Mouse (Mus musculus): ENCODE results near the gene Prf1. TPM values are rescaled to one million over a fixed set of nuclear protein-coding genes. Genes with fewer than 3 reads are reported as not detected.

The Prf1 gene
- total RNA-seq, 2 experiments from 2014 or later, result not detected

DNA sequence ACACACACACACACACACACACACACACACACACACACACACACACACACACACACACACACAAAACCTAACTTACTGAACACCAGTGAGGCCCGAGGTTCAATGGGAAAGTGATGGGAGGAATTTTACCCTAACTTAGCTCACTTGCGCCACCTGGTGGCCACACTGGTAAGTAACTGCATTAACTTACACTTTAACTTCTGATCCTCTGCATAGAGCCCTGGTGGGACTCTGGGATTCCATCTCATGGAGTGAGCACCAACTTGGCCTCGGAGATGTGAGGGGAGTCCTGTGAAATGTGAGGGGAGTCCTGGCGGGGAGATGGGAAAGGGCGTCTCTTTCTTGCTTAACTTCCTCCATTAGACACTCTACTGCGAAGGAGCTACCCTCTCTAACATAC, 38.5 kb downstream of the Prf1 start:
- DNase-seq, result peak; percentile 79 to 92
- intact Hi-C loops (cut with DNase I), result loop anchor here (1.0 to 2.0 kb wide), 2 partner anchors 59 to 137 kb away; no protein-coding TSS in a partner anchor

- DNase-seq, result no peak
- intact Hi-C loops (cut with DNase I), result loop anchor here (1.0 to 2.0 kb wide), 2 partner anchors 60 to 137 kb away; no protein-coding TSS in a partner anchor
These were observed 39.0 kb downstream of the Prf1 start for GRCm38 (mm10) chr10:61336592-61336991.

GRCm38 (mm10) chr10:61337665-61338064, 40.0 kb downstream of the Prf1 start:
- intact Hi-C loops (cut with DNase I), result loop anchor here (2.0 kb wide), 1 partner anchor 61 kb away; no protein-coding TSS in a partner anchor
- no peak for DNase-seq

DNA sequence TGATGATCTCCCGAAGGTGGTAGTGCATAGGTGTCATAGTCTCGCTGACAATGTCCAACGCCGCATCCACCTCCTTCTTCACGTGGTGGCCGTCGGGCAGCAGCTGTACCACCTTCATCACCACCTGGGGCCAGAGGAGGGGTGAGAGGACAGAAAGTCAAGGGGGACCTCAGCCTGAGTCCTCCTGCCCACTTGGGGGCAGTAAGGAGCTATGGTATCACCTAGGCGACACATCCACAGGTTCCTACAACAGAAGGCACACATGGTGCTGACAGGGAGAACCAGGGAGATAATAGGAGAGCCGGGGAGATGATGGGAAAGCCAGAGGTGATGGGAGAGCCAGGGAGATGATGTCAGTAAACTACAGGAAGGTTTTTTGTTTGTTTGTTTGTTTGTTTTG, 41.6 kb downstream of the Prf1 start:
- intact Hi-C loops (cut with DNase I), result no loop called here
- no peak for DNase-seq

DNA sequence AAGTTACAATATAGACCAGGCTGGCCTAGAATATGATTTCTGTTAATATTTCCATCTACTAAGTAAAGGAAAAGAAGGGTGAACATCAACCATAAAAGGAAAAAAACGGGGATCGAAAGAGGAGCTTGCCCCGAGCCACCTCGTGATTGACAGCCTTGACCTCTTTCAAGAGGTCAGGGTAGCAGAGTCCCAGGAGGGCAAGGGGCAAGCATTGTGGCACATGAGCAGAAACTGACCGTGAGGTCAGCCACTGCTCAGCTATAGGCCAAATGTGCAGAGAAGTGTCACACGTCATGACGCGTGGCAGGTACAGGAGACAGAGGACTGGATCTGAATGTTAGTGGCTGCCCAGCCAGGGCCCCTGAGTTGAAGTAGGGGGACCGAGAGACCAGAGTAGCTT, 42.6 kb downstream of the Prf1 start:
- intact Hi-C loops (cut with DNase I), result loop anchor here (5.0 kb wide), 1 partner anchor 317 kb away; no protein-coding TSS in a partner anchor
- DNase-seq, result no peak

DNA sequence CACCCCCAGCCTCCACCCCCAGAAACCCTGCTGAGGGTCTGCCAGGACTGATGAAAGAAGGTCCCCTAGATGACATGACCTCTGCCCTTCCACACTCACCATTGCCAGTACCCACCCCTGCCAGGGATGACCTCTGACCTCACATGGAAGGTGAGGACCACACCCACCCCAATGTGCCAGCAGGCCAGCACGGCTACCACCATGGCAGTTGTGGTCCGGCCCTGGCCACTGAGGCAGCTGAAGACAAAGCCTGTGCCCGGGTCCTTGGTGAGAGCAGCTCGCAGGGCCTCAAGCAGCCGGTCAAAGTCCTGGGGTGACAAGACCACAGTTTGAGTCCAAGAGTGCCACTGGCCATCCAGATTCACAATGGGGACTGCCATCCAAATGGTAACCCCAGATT, 43.4 kb downstream of the Prf1 start:
- intact Hi-C loops (cut with DNase I), result loop anchor here (1.0 to 5.0 kb wide), 2 partner anchors 58 to 316 kb away; no protein-coding TSS in a partner anchor
- no peak for DNase-seq

DNA sequence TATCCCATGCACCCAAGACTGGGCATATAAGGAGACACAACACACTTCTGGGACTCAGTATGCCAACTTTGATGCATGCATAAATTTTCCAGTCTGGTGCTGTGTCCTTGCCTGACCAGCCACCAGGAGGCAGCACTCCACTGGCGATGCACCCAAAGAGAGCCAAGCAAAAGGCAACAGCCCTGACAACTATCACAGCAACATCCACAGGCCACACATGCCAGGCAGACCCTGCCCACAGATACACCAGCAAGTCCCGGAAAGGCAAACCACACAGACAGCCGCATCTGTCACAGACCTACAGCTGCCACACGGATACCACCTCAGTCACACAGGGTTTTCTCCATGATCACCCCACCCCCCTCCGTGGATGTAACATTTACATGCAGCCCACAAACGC, 43.9 kb downstream of the Prf1 start:
- peak; percentile 80 to 89 for DNase-seq
- intact Hi-C loops (cut with DNase I), result loop anchor here (1.0 to 5.0 kb wide), 2 partner anchors 58 to 316 kb away; no protein-coding TSS in a partner anchor

DNA sequence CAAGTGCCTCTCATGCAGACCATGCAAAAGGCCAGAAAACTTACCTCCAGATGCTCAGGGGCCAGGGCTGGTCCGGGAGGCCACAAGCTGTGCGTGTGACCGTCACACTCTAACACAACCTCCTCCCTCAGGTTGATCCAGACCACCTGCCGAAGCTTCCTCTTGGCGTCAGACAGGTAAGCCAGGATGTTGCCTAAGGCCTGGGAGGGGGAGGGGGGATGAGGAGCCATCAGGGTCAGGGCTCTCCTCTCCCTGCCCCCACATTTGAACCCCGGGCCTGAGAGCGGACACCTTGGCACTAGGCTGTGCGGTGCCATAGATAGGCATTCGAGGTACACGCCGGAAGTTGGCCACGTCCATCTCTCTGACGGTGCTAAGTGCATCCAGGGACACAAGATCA, 45.1 kb downstream of the Prf1 start:
- no peak for DNase-seq
- intact Hi-C loops (cut with DNase I), result loop anchor here (5.0 kb wide), 1 partner anchor 315 kb away; no protein-coding TSS in a partner anchor

DNA sequence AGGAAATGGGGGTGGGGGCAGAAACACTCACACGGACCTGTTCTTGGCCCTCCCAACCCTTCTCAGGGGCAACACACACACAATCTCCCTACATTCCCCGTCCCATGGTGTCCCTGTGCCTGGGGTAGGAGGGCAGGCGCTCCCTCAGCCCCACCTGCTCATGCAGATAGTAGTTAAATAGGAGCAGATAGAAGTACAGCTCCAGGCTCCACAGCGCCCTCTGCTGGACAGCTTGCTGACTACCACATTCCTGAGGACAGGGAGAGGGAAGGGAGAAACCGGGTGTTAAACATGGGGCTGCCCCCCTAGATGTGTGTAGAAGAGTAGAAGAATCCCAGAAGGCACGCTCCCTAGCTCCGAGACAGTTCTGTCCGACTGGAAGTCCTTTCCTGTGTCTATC, 46.3 kb downstream of the Prf1 start:
- intact Hi-C loops (cut with DNase I), result loop anchor here (2.0 to 5.0 kb wide), 2 partner anchors 259 to 313 kb away; no protein-coding TSS in a partner anchor
- peak; percentile 48 to 83 for DNase-seq

GRCm38 (mm10) chr10:61345179-61345578, 47.5 kb downstream of the Prf1 start:
- peak in 1 of 2 experiments; percentile 38 for DNase-seq

GRCm38 (mm10) chr10:61346374-61346773, 48.7 kb downstream of the Prf1 start:
- DNase-seq, result no peak
- intact Hi-C loops (cut with DNase I), result loop anchor here (5.0 kb wide), 1 partner anchor 36 kb away; the partner anchor contains the start of gene Pald1

More at GRCm38 (mm10) chr10:61345179-61345578, 47.5 kb downstream of the Prf1 start:
- intact Hi-C loops (cut with DNase I), result loop anchor here (2.0 to 5.0 kb wide), 2 partner anchors 37 to 258 kb away; partner anchors contain the start of gene Pald1

- no peak for DNase-seq
- intact Hi-C loops (cut with DNase I), result no loop called here
These were observed 53.6 kb downstream of the Prf1 start for GRCm38 (mm10) chr10:61351216-61351615.

Other genes with a start within 250 kb of the Prf1 start
- 1 to 10 TPM; 7.6 to 8.4 TPM for gene Pcbd1, start 208.5 kb upstream of the Prf1 start, total RNA-seq (2021)
- gene Sgpl1, start 150.1 kb upstream of the Prf1 start, total RNA-seq (2021), result 10 to 100 TPM; 22.3 to 32.7 TPM
- not detected for gene Tbata, start 125.9 kb upstream of the Prf1 start, total RNA-seq (2021)
- gene Adamts14, start 24.4 kb upstream of the Prf1 start, total RNA-seq (2021), result 1 to 10 TPM; 4.9 to 7.1 TPM
- 10 to 100 TPM; 43.3 to 44.7 TPM for gene Pald1, start 85.7 kb downstream of the Prf1 start, total RNA-seq (2021)
- gene Nodal, start 120.1 kb downstream of the Prf1 start, total RNA-seq (2021), result under 1 TPM; 0.25 to 0.41 TPM
- gene Eif4ebp2, start 154.8 kb downstream of the Prf1 start, total RNA-seq (2021), result 10 to 100 TPM; 89.5 to 93.7 TPM
- 10 to 100 TPM; 19.1 to 22.9 TPM for gene Lrrc20, start 178.0 kb downstream of the Prf1 start, total RNA-seq (2021)

Measured in heart, postnatal 10 days (tissue).